Mouse (Mus musculus) liver, embryonic 14 days (tissue): ENCODE results near the gene Cntd1. TPM values are rescaled to one million over a fixed set of nuclear protein-coding genes. Genes with fewer than 3 reads are reported as not detected.

Source experiments
- polyA plus RNA-seq: library from polyadenylated mRNA; depleted of rRNA; stranded (reverse); fragments of >200 nt; gene quantifications from 2 replicates; pipeline ENCODE4 v1.2.3, GENCODE M21; 2012; rRNA removed

Gene Cntd1
- 0.37 and 0.56 TPM in 2 replicates for polyA plus RNA-seq

DNA sequence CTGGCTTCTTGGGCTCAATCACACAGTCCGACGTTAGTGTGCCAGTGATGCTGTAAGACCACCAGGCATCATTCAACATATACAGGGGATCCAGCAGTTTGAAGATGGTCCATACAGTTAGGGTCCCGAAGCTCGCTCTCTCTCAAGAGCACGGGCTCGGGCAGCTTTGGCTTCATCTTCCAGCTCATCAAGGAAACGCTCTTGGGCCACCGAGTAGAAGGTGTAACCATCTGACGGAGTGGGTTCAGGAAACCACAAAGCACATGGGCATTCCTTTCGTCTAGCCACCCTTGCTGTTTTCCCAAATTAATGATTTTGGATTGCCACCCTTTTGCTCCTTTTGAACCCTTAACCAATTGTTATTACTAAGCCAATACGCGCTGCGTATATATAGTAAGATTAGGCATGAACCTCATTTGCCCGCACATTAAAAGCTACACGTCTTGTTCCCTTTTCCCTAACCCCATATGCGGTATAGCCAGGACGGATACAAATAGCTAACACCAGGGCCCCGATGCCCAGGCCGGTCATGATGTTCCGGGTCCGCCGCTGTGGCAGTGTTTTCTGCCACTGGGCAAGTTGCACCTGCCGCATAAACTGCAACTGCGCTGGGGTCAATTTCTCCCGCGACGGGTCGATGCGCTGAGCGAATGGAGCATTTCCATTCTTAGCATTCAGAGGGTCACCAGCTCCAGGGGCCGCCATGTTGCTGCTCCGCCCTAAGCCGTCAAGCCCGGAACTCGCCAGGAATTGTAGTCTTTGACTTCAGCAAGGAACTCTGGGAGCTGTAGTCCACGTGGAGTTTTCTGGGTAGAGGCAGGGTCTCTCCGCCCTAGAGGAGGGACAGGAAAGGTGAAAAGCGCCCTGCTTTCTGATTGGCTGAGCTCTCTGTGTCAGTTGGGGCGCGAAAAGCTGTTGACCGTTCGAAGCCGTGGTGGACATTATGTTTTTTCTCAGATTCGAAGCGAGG, at the start of gene Cntd1, which contains the start of gene Coa3:
Cntd1 (plus strand) TSS at position 790 of the 970 bp plus-strand sequence.
Coa3 (minus strand) TSS at position 892 of the 970 bp plus-strand sequence.

DNA sequence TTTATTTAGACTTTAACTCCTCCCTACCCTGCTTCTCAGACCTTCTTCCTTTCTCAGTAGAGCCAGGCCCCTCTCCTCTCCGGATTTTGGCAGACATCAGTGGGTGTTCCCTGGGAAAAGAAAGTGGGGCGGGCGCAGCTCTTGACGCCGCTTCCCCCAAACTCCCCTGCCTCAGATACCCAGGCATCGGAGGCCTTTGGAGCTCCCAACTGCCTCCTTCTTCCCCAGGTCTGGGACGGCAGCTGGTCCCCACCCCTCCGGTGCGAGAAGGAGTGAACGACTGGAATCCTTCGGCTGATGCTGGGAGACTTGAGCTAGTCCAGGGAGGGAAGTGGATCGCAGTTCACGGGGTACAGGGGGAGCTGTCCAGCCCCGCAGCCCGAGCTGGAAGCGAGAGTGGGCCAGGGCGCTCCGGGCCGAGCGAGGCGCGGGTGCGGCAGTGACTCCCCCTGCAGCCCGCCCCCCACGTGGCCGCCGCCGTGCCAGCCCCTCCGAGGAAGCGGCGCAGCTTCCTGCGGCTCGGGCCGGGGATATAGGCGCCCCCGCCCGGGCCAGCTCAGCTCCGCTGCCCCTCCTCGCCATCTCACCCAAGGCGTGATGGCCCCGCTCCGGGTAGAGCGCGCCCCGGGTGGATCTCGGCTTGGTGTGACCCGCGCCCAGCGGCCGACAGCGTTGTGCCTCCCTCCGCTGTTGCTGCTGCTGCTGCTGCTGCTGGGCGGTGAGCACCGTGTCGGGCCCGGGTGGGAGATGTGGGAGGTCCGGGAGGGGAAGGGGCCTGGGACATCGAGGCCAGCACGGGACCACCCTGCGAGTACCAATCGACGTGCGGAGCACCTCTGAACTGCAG, 32.7 kb upstream of the Cntd1 start, which contains the start of gene Ramp2:
Ramp2 (plus strand) TSS at position 174 of the 847 bp plus-strand sequence.

DNA sequence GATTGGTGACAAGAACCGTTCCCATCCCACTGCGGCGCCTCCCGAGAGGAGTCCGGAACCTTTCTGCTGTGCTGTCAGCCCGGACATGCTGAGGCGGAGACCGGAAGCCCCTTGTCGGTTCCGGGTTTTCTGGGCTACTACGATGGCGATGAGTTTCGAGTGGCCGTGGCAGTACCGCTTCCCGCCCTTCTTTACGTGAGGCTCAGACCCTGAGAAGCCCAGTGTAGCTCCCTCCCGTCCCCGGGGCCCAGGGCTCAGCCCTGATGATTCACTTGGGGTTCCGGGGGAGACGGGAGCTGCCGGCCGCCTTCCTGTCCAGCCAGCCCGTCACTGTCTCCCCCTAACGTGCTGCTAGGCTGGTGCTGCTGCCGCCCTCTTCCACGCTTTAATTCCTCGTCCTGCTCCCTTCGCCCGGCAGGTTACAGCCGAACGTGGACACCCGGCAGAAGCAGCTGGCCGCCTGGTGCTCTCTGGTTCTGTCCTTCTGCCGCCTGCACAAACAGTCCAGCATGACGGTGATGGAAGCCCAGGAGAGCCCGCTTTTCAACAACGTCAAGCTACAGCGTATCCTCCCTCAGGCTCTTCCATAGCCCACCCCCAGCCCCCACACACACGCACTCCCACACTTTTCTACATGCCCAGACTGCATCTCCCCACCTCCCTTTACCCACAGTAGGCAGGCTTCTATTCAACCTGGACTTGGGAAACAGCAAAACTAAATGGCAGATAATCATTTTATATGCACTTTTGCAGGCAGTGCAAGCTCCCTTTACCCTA, 25.0 kb upstream of the Cntd1 start, which contains the start of gene Vps25:
Vps25 (plus strand) TSS at position 95 of the 777 bp plus-strand sequence.

DNA sequence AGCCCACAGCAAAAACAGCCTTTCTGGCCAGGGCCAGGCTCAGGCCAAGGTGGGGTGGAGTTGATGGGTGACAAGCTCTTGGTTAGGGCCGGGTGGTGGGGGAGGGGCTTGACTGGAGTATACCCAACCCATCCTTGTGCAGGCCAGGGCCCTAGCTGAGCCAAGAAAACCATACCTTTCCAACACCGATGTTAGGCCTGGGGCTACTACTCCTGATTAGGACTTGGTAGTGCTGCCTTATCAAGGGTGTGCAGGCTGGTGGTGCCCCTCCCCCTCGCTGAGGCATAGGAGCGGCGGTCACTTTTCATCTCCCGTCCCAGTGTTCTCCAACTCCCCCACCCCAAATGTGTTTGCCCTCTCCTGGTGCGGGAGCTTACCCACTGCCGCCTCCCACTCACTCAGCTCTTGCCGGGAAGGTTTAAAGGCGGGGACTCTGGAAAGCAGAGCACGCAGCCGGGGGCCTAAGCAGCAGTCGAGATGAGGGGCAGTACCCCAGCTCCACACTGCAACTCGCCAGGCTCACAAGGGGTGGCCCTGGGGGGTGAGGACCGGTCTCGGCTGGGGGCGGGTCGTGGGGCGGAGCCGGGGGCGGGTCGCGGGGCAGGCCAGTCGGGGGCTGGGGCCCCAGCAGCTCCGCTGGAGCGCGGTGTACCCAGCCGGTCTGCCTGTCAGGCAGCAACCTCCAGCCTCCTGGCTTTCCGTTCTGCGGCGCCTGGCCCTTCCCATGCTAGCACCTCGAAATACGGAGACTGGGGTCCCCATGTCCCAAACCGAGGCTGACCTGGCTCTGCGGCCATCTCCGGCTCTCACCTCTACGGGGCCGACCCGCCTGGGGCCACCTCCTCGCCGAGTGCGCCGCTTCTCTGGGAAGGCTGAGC, 18.6 kb upstream of the Cntd1 start, which contains the start of gene Wnk4:
Wnk4 (plus strand) TSS at position 620 of the 878 bp plus-strand sequence.

DNA sequence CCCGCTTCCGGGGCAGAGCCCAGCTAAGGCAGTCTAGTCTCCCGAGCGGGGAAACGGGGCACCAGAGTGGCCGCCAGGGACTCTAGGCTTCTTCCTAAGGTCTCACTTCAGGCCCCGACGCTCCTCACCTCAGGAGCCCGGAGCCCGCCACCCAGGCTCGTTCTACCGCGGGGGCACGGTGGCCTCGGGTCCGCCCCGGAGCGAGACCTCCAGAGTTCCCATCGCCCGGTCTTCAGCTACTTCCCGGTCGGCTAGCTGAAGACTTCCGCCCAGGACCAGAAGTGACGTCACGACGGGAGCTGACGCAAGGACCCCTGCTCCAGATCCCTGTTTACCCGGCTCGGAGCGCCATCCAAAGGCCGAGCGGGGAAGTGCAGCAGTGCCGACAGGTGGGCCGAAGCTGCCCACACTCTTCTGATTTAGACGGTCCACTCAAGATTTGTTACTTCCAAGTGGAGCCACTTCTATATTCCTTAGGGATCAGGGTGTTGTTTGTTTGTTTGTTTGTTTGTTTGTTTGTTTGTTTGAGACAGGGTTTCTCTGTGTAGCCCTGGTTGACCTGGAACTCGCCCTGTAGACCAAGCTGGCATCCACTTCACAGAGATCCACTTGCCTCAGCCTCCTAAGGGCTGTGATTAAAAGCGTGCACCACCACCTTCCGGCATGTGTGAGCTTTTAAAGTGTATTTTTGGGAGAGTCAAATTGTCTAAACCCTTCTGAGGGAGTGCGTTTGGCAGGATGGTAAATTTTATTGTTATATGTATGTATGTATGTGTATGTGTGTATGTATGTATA, 23.4 kb downstream of the Cntd1 start, which contains the start of gene Becn1:
Becn1 (minus strand) TSS at position 283 of the 795 bp plus-strand sequence.

DNA sequence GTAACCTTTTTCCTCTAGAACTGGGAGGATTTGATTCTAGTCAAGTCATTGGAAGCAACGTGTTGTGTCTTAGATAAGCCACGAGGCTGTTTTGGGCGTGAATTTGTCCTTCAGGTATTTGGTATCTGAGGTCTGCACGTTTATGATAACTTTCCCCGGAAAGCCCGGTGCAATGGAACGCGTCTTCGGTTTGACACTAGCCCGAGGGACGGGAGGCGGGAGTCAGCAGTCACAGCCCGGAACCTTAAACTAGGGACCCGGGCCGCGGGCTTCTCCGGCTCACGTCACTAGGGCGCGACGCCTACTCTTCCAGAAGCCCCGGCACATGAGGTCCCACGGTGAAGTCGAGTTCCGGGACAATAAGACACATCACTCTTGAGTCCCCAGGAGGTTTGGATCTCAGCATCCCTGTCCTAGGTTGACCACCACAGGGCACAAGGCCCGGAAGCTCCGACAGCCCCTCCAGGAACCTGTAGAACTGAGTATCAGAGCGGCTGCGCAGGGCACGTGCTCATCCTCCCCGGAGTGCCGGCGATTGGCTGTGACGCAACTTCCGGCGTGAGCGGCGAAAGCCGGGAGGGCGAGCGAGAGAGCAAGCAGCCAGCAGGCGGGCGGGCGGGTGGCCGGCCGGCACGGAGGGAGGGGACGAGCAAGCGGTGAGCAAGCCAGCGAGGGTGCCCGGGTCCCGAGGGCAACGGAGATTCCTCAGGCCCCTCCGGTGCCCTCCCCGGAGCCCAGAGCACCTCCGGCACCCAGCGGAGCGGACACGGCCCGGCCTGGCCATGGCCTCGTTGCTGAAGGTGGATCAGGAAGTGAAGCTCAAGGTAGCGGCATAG, 37.1 kb downstream of the Cntd1 start, which contains the start of gene Psme3:
Psme3 (plus strand) TSS at position 549 of the 836 bp plus-strand sequence.

DNA sequence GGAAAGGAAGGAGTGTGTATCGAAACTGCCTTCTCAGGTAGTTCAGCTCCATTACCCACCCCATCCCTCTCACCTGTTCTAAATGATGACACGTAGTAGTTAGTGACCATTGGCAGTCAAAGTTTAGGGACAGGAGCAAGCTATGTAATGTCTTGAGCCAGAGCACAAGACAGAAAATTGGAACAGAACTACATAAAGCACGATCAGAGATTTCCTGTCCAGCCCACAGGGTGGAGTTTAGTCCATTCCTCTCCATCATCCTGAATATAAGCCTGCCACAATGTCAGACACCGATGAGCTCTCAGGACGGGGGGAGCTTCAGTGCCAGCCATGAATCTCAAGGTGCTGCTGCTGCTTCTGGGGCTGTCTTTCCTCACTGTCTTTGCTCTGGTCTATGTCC, 46.0 kb downstream of the Cntd1 start, which contains the start of gene Aoc2:
Aoc2 (plus strand) TSS at position 301 of the 400 bp plus-strand sequence.

DNA sequence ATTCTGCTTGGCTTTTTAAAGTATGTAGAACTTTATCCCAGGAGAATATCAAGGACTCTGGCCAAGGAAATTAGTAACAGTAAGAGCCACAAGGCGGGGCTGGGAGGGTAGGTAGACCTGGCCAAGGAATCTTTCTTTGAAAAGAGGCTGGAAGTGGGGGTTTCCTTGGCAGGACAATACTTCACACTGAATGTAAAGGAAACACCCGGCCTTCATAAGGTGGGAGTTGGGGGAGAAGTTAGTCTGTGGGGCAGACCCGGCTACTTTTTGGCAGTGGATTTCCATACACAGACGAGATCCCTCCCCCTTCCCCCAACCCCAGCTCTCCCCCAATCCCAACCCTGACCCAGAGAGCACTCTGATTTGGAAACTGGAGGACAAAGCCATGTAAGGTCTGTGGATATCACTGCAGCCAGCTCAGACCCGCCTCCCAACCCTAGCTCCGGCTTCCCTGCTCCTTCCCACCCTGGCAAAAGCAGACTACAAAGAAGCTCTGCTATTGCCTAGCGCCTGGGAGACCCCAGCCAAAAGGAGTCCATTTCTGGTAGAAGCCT, 51.6 kb downstream of the Cntd1 start, which contains the start of gene Aoc3:
Aoc3 (plus strand) TSS at position 235 of the 554 bp plus-strand sequence.

Other genes with a start within 250 kb of the Cntd1 start
- gene Naglu, start 209.0 kb upstream of the Cntd1 start, polyA plus RNA-seq = 2.9 and 3.4 TPM in 2 replicates
- gene Hsd17b1, start 200.6 kb upstream of the Cntd1 start, polyA plus RNA-seq = 0.16 and 0.29 TPM in 2 replicates
- 13.9 and 16.1 TPM in 2 replicates for gene Coasy, start 196.4 kb upstream of the Cntd1 start, polyA plus RNA-seq
- 16.2 and 18.2 TPM in 2 replicates for gene Mlx, start 191.7 kb upstream of the Cntd1 start, polyA plus RNA-seq
- gene Psmc3ip, start 183.6 kb upstream of the Cntd1 start, polyA plus RNA-seq = 17.9 and 19.9 TPM in 2 replicates
- 18.0 and 21.8 TPM in 2 replicates for gene Retreg3, start 159.1 kb upstream of the Cntd1 start, polyA plus RNA-seq
- 8.7 and 13.8 TPM in 2 replicates for gene Tubg1, start 159.1 kb upstream of the Cntd1 start, polyA plus RNA-seq
- gene Tubg2, start 123.1 kb upstream of the Cntd1 start, polyA plus RNA-seq = 0.08 and 0.11 TPM in 2 replicates
- gene Cntnap1, start 108.5 kb upstream of the Cntd1 start, polyA plus RNA-seq = 0.14 and 0.15 TPM in 2 replicates
- 0.95 and 0.97 TPM in 2 replicates for gene Plekhh3, start 107.7 kb upstream of the Cntd1 start, polyA plus RNA-seq
- not detected in 2 replicates for gene Ccr10, start 103.6 kb upstream of the Cntd1 start, polyA plus RNA-seq
- gene Ezh1, start 52.5 kb upstream of the Cntd1 start, polyA plus RNA-seq = 8.9 and 9.4 TPM in 2 replicates
- 13.0 and 15.1 TPM in 2 replicates for gene Ramp2, start 33.0 kb upstream of the Cntd1 start, polyA plus RNA-seq
- 34.6 and 40.2 TPM in 2 replicates for gene Vps25, start 25.3 kb upstream of the Cntd1 start, polyA plus RNA-seq
- 5.2 and 5.4 TPM in 2 replicates for gene Wnk4, start 18.4 kb upstream of the Cntd1 start, polyA plus RNA-seq
- gene Coa3, start 102 bp downstream of the Cntd1 start, polyA plus RNA-seq = 50.7 and 59.2 TPM in 2 replicates
- 67.0 and 70.3 TPM in 2 replicates for gene Becn1, start 23.3 kb downstream of the Cntd1 start, polyA plus RNA-seq
- 111 and 131 TPM in 2 replicates for gene Psme3, start 37.2 kb downstream of the Cntd1 start, polyA plus RNA-seq
- gene Aoc2, start 46.1 kb downstream of the Cntd1 start, polyA plus RNA-seq = 3.2 and 5.2 TPM in 2 replicates
- gene Aoc3, start 51.6 kb downstream of the Cntd1 start, polyA plus RNA-seq = 0.17 and 0.24 TPM in 2 replicates
- 0.01 TPM in 2 replicates for gene G6pc, start 88.5 kb downstream of the Cntd1 start, polyA plus RNA-seq
- 26.3 and 29.3 TPM in 2 replicates for gene Aarsd1, start 138.6 kb downstream of the Cntd1 start, polyA plus RNA-seq
- gene Gm27029, start 145.8 kb downstream of the Cntd1 start, polyA plus RNA-seq = 1.2 and 1.4 TPM in 2 replicates
- gene Rundc1, start 146.1 kb downstream of the Cntd1 start, polyA plus RNA-seq = 3.4 and 4.2 TPM in 2 replicates
- gene Ptges3l, start 146.3 kb downstream of the Cntd1 start, polyA plus RNA-seq = 0.92 and 1.4 TPM in 2 replicates
- 934 and 1,025 TPM in 2 replicates for gene Rpl27, start 163.3 kb downstream of the Cntd1 start, polyA plus RNA-seq
- gene Ifi35, start 169.4 kb downstream of the Cntd1 start, polyA plus RNA-seq = 19.6 and 24.0 TPM in 2 replicates
- gene Rnd2, start 186.0 kb downstream of the Cntd1 start, polyA plus RNA-seq = 2.7 and 3.3 TPM in 2 replicates
- 8.3 and 9.3 TPM in 2 replicates for gene Vat1, start 187.2 kb downstream of the Cntd1 start, polyA plus RNA-seq